Mouse (Mus musculus): ENCODE results near the gene Car10. TPM values are rescaled to one million over a fixed set of nuclear protein-coding genes. Genes with fewer than 3 reads are reported as not detected.

Car10 gene
- polyA plus RNA-seq, 1 experiment from 2014 or later: 0.29 TPM

GRCm38 (mm10) chr11:93639410-93639809, 541.6 kb downstream of the Car10 start:
- Histone ChIP-seq H3K4me2 (no peak overlapping the region), H3K27ac (no peak overlapping the region), H3K4me1 (replicated peaks) (no peaks in the 10 kb centered on the region), H3K27me3 (no peaks in the 10 kb centered on the region), H3K9ac (replicated peaks) (no peak overlapping the region), H3K9me3 (no peaks in the 10 kb centered on the region), H3K4me3 (replicated peaks) (no peak overlapping the region), H3K36me3 (no peaks in the 10 kb centered on the region)
- no peak for ATAC-seq (ENCODE audit: insufficient number of reproducible peaks, insufficient read depth, low FRiP score, low TSS enrichment, low read depth)
- WGBS: 71% methylated on average over 3 of the region's 3 CpGs

GRCm38 (mm10) chr11:93640954-93641353, 543.1 kb downstream of the Car10 start:
- H3K4me2 ChIP-seq: no peak overlapping the region
- H3K4me1 ChIP-seq (replicated peaks): no peaks in the 10 kb centered on the region
- H3K4me3 ChIP-seq (replicated peaks): no peak overlapping the region
- no peak overlapping the region for H3K27ac ChIP-seq
- no peaks in the 10 kb centered on the region for H3K27me3 ChIP-seq
- no peaks in the 10 kb centered on the region for H3K36me3 ChIP-seq
- H3K9ac ChIP-seq (replicated peaks): no peak overlapping the region
- no peaks in the 10 kb centered on the region for H3K9me3 ChIP-seq
- no peak for ATAC-seq (ENCODE audit: insufficient number of reproducible peaks, insufficient read depth, low FRiP score, low TSS enrichment, low read depth)
- WGBS: 81% methylated on average over 5 of the region's 5 CpGs

GRCm38 (mm10) chr11:93642331-93642730, 544.5 kb downstream of the Car10 start:
- whole genome bisulfite sequencing: 84% methylated on average over 1 of the region's 1 CpGs
- H3K4me1 ChIP-seq (replicated peaks): no peaks in the 10 kb centered on the region
- H3K9ac ChIP-seq (replicated peaks): no peak overlapping the region
- H3K9me3 ChIP-seq: no peaks in the 10 kb centered on the region
- no peaks in the 10 kb centered on the region for H3K27me3 ChIP-seq
- H3K36me3 ChIP-seq: no peaks in the 10 kb centered on the region
- ATAC-seq (ENCODE audit: insufficient number of reproducible peaks, insufficient read depth, low FRiP score, low TSS enrichment, low read depth): no peak
- H3K4me2 ChIP-seq: no peak overlapping the region
- H3K27ac ChIP-seq: no peak overlapping the region
- no peak overlapping the region for H3K4me3 ChIP-seq (replicated peaks)

- Histone ChIP-seq H3K4me3 (replicated peaks) (no peak overlapping the region), H3K9ac (replicated peaks) (no peak overlapping the region), H3K27ac (no peak overlapping the region), H3K27me3 (peaks cover 3% of the 10 kb centered on the region; the same call in 1 of the 2 replicates), H3K4me1 (replicated peaks) (no peaks in the 10 kb centered on the region), H3K4me2 (no peak overlapping the region), H3K36me3 (no peaks in the 10 kb centered on the region), H3K9me3 (no peaks in the 10 kb centered on the region)
- no peak for ATAC-seq (ENCODE audit: insufficient number of reproducible peaks, insufficient read depth, low FRiP score, low TSS enrichment, low read depth)
- WGBS: 79% methylated on average over 4 of the region's 4 CpGs
Measured at GRCm38 (mm10) chr11:93643006-93643405, 545.2 kb downstream of the Car10 start.

- Histone ChIP-seq H3K4me2 (no peak overlapping the region), H3K36me3 (no peaks in the 10 kb centered on the region), H3K27me3 (peaks cover 4% of the 10 kb centered on the region; the same call in 1 of the 2 replicates), H3K9ac (replicated peaks) (no peak overlapping the region), H3K4me1 (replicated peaks) (no peaks in the 10 kb centered on the region), H3K4me3 (replicated peaks) (no peak overlapping the region), H3K9me3 (no peaks in the 10 kb centered on the region), H3K27ac (no peak overlapping the region)
- ATAC-seq (ENCODE audit: insufficient number of reproducible peaks, insufficient read depth, low FRiP score, low TSS enrichment, low read depth): no peak
- 89% methylated on average over 9 of the region's 9 CpGs for WGBS
Measured at GRCm38 (mm10) chr11:93643436-93643835, 545.6 kb downstream of the Car10 start.

- no peak overlapping the region for H3K9ac ChIP-seq (replicated peaks)
- H3K27ac ChIP-seq: no peak overlapping the region
- no peak for ATAC-seq (ENCODE audit: insufficient number of reproducible peaks, insufficient read depth, low FRiP score, low TSS enrichment, low read depth)
- no peaks in the 10 kb centered on the region for H3K36me3 ChIP-seq
- no peaks in the 10 kb centered on the region for H3K9me3 ChIP-seq
- no peak overlapping the region for H3K4me3 ChIP-seq (replicated peaks)
- H3K4me2 ChIP-seq: no peak overlapping the region
- H3K4me1 ChIP-seq (replicated peaks): no peaks in the 10 kb centered on the region
- peaks cover 4% of the 10 kb centered on the region; the same call in 1 of the 2 replicates for H3K27me3 ChIP-seq
- WGBS: 89% methylated on average over 3 of the region's 3 CpGs
Measured at GRCm38 (mm10) chr11:93646216-93646615, 548.4 kb downstream of the Car10 start.

Data from limb, embryonic 12.5 days (tissue).